Mouse (Mus musculus): ENCODE results near the gene Dact1.

DNA sequence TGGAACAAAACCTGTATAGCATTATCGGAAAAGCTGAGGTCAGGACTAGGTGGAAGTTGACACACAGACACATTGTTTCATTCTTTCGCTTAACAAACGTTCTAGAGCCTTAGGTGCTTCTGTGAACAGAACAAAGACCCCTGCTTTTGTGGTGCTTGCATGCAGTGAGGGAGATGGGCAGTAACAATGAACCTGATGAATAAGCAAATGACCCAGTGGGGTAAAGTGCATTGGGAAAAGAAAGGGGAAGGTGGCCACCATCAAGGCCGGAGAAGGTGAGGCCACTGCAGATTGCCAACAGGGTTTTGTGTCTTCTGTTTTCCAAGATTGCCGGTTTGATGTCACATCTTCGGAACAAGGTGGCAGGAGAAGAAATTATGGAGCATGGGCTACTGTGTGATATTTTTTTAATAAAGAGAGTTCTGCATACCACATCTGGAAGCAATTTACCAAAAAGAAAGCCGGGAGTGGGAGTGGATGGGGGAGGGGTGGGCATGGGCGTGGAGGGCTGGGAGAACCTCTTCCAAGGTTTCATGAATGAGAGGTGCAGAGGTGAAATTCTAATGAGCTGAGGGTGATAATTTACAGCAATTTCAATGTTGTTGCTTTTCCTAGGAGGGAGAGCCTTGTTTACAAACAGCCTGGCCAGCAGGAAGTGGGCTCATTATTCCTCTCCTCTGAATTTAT lies 12.7 kb upstream of the Dact1 start:
- TF ChIP-seq POLR2A (IDR thresholded peaks at IDR 0.05; ENCODE audit: low read depth, low read length): no peak
- no peak for TF ChIP-seq CTCF (conservative IDR thresholded peaks at IDR 0.05; ENCODE audit: insufficient read depth, insufficient read length, low read depth, low read length)
